Mouse (Mus musculus) brain, embryonic 14.5 days (tissue): ENCODE measurements around the gene Tas1r1.

ENCODE experiments used
- CTCF ChIP-seq: fragments of 200-500 bp; IDR thresholded peaks from 2 replicates; pipeline ENCODE4 v1.5.1; 2012; ENCODE audit warnings: inconsistent platforms, mild to moderate bottlenecking, moderate library complexity, borderline replicate concordance; ENCODE audit not compliant: insufficient read depth, insufficient read length; ENCODE audit errors: extremely low read depth
- POLR2A ChIP-seq: fragments of 200-500 bp; IDR thresholded peaks from 2 replicates; pipeline ENCODE4 v1.6.1; 2012; ENCODE audit warnings: mild to moderate bottlenecking, inconsistent platforms, borderline replicate concordance; ENCODE audit not compliant: poor library complexity, insufficient read depth, insufficient read length, severe bottlenecking; ENCODE audit errors: extremely low read depth

GRCm38 (mm10) chr4:152029087-152029486 lies 9.3 kb downstream of the Tas1r1 start:
- TF ChIP-seq CTCF (peak; percentile 8; the same call in 1 of the 2 replicates), POLR2A (no peak)
